Mouse (Mus musculus) forebrain, embryonic 16.5 days (tissue): Measurements from ENCODE around the gene Sostdc1. TPM values are rescaled to one million over a fixed set of nuclear protein-coding genes. Genes with fewer than 3 reads are reported as not detected.

Source experiments
- ATAC-seq: fragments of 200-750 bp; cut with Nextera tagmentation; 2 replicates; pipeline ENCODE4 v1.8.0; 2017; ENCODE audit warnings: mild to moderate bottlenecking, moderate library complexity
- H3K27ac ChIP-seq: fragments of 300-500 bp; sonication (generic); 2 replicates; pipeline ENCODE4 v1.5.1; 2014; ENCODE audit warnings: low read length, control low read depth
- H3K27me3 ChIP-seq: fragments of 300-500 bp; sonication (generic); replicated peaks from 2 replicates; pipeline ENCODE4 v1.6.1; 2014; ENCODE audit warnings: low read length; ENCODE audit not compliant: control insufficient read depth, insufficient read depth
- H3K36me3 ChIP-seq: fragments of 300-500 bp; sonication (generic); 2 replicates; pipeline ENCODE4 v1.6.1; 2014; ENCODE audit not compliant: control insufficient read depth, insufficient read depth
- H3K4me1 ChIP-seq: fragments of 300-500 bp; sonication (generic); replicated peaks from 2 replicates; pipeline ENCODE4 v1.6.1; 2014; ENCODE audit warnings: low read length; ENCODE audit not compliant: control insufficient read depth, insufficient read depth
- H3K4me2 ChIP-seq: fragments of 300-500 bp; sonication (generic); 2 replicates; pipeline ENCODE4 v1.6.1; 2014; ENCODE audit warnings: mild to moderate bottlenecking, low read length, control low read depth
- H3K4me3 ChIP-seq: fragments of 300-500 bp; sonication (generic); replicated peaks from 2 replicates; pipeline ENCODE4 v1.5.1; 2014; ENCODE audit warnings: mild to moderate bottlenecking, low read length, control low read depth
- H3K9ac ChIP-seq: fragments of 300-500 bp; sonication (generic); replicated peaks from 2 replicates; pipeline ENCODE4 v1.6.1; 2014; ENCODE audit warnings: low read depth, low read length, control low read depth
- H3K9me3 ChIP-seq: fragments of 300-500 bp; sonication (generic); 2 replicates; pipeline ENCODE4 v1.6.1; 2016; ENCODE audit warnings: low read length; ENCODE audit not compliant: control insufficient read depth
- WGBS: fragments of 180-500 bp; shearing (Covaris S2); extraction: QIAGEN DNeasy Blood & Tissue Kit; methylation state at CpG from one replicate; pipeline ENCODE4 v1.1.7; 2014; 5-methylcytosine and 5-hydroxymethylcytosine counted together
- polyA plus RNA-seq: library from polyadenylated mRNA; unstranded; fragments of >200 nt; fragmentation: Nextera tagmentation; extraction: Ambion mirVana; gene quantifications from 2 replicates; pipeline ENCODE4 v1.2.1, GENCODE M21; 2015

The Sostdc1 gene
- polyA plus RNA-seq, 1 experiment from 2014 or later, result 9.6 TPM

DNA sequence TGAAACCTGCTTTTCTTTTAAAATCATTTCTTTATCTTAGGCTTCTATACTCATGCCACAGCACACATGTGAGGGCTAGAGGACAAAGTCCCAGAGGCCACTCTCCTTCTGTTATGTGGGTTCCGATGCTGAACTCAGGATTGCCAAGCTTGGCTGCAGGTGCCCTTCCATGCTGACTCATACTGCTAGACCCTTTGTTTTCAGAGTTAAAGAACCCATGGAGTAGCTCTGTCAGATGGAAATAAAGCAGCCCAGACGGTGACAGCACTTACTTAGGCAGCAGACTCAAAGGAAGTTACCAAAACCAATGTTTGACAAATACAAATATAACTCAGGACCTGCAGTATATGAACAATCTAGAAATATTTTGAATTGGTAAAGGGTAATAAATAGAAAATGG, 924 bp upstream of the Sostdc1 start:
- ATAC-seq, result no peak
- H3K27me3 ChIP-seq, result no peaks in the 10 kb centered on the region
- 10% methylated on average over 2 of the region's 2 CpGs for WGBS

DNA sequence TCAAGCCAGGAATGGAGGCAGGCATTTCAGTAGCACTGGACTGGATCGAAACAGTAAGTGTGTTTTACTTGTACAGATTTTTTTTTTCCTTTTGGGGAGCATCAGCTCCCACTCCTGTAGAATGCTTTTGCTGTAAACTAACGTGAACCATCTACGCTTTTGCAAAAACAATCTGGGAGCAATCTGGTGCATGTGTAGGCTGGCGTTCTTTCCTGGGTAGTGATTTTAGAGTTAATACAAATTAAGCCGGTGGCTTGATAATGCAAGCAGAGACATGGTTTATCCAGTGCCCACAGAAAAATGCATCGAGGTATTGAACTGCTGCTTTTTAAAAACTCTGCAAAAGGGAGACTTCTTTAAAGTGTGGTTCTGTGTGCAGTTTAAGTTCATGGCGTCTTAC, 507 bp downstream of the Sostdc1 start:
- Histone ChIP-seq H3K4me3 (peak overlapping the region; percentile 29), H3K9ac (peak overlapping the region; percentile 32; the same call in 1 of the 2 replicates)

More for the DNA sequence above, 924 bp upstream of the Sostdc1 start:
- H3K36me3 ChIP-seq, result no peaks in the 10 kb centered on the region
- no peak overlapping the region for H3K27ac ChIP-seq
- no peak overlapping the region for H3K4me3 ChIP-seq
- H3K4me1 ChIP-seq, result peaks cover 19% of the 10 kb centered on the region
- no peaks in the 10 kb centered on the region for H3K9me3 ChIP-seq
- no peak overlapping the region for H3K9ac ChIP-seq
- no peak overlapping the region for H3K4me2 ChIP-seq

DNA sequence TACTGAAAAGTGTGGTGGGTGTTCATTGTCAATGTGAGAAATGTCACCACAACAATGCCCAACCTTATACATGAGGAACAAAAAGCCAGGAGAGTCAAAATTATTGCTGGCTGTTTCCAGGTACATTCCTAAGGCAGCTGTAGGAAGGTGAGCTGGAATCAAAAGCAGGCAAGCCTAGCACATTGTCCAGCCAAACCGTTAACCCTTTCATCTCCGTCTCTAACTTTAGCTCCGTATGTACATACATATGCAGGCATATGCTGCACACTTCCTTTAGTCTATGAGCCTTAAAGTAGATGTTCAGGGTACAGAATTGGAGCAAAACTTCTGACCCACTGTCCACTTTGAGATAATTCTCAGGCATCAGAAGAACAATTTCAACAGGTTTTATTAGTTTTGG, 1.6 kb downstream of the Sostdc1 start:
- no peaks in the 10 kb centered on the region for H3K36me3 ChIP-seq
- H3K4me1 ChIP-seq, result peaks cover 19% of the 10 kb centered on the region
- no peak overlapping the region for H3K9ac ChIP-seq
- H3K4me3 ChIP-seq, result no peak overlapping the region
- WGBS, result 83% methylated on average over 3 of the region's 3 CpGs
- ATAC-seq, result no peak
- no peak overlapping the region for H3K4me2 ChIP-seq
- no peaks in the 10 kb centered on the region for H3K9me3 ChIP-seq
- H3K27ac ChIP-seq, result no peak overlapping the region
- H3K27me3 ChIP-seq, result 0 out of 2 replicates have a peak, but pooled peaks cover 2% of the 10 kb centered on the region

More for the DNA sequence above, 507 bp downstream of the Sostdc1 start:
- H3K36me3 ChIP-seq, result no peaks in the 10 kb centered on the region
- 29% methylated on average over 7 of the region's 7 CpGs for WGBS
- H3K4me1 ChIP-seq, result peaks cover 19% of the 10 kb centered on the region
- no peaks in the 10 kb centered on the region for H3K9me3 ChIP-seq
- ATAC-seq, result no peak
- H3K27ac ChIP-seq, result 0 out of 2 replicates have a peak overlapping the region, but pooled peaks have one; percentile 18
- 0 out of 2 replicates have a peak, but pooled peaks cover 2% of the 10 kb centered on the region for H3K27me3 ChIP-seq
- H3K4me2 ChIP-seq, result peak overlapping the region; percentile 47

DNA sequence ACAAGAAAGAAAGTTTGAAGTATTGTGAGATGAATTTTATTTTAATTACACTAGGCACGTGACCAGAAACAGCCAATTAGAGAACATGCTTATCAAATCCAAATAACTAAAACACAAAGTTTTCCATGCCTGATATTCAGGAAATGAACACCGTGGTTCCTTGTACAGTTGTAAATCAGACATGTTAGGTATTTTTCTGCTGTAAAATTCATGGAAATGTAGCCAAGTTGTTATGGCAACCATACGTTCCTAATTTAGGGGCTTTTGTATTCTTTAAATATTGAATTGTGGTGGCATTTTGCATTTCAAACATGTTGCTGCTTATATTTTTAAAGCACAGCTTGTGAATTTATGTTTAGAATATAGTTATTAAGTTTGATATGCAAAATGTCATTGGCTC, 2.1 kb downstream of the Sostdc1 start:
- Histone ChIP-seq H3K9ac (no peak overlapping the region), H3K9me3 (no peaks in the 10 kb centered on the region), H3K4me1 (peaks cover 19% of the 10 kb centered on the region), H3K36me3 (no peaks in the 10 kb centered on the region), H3K27me3 (0 out of 2 replicates have a peak, but pooled peaks cover 2% of the 10 kb centered on the region), H3K27ac (no peak overlapping the region), H3K4me3 (no peak overlapping the region), H3K4me2 (no peak overlapping the region)
- 28% methylated on average over 3 of the region's 3 CpGs for WGBS
- no peak for ATAC-seq

DNA sequence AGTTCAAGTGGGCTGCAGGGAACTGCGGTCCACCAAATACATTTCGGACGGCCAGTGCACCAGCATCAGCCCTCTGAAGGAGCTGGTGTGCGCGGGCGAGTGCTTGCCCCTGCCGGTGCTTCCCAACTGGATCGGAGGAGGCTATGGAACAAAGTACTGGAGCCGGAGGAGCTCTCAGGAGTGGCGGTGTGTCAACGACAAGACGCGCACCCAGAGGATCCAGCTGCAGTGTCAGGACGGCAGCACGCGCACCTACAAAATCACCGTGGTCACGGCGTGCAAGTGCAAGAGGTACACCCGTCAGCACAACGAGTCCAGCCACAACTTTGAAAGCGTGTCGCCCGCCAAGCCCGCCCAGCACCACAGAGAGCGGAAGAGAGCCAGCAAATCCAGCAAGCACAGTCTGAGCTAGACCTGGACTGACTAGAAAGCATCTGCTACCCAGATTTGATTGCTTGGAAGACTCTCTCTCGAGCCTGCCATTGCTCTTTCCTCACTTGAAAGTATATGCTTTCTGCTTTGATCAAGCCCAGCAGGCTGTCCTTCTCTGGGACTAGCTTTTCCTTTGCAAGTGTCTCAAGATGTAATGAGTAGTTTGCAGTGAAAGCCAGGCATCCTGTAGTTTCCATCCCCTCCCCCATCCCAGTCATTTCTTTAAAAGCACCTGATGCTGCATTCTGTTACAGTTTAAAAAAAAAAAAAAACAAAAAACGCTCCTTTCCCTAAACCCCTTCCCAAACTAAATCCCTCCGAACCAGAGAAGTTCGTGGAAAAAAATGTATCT, 3.3 kb downstream of the Sostdc1 start:
- peaks cover 19% of the 10 kb centered on the region for H3K4me1 ChIP-seq

DNA sequence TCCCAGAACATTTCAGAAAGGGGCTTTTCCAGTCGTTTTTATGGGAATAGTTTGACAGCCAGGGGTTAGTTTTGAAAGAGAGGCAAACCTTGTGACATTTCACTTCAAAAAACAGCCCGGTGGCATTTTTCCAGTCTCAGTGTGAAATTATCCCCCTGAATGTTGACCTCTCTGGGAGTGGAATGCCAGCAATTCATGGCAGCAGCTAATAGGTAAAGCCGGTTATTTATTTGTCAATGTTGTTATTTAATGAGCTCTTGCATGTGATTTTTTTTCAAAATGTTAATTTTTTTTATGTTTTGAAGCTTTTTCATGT, 3.8 kb downstream of the Sostdc1 start:
- no peak overlapping the region for H3K9ac ChIP-seq
- no peaks in the 10 kb centered on the region for H3K36me3 ChIP-seq
- H3K27me3 ChIP-seq, result 0 out of 2 replicates have a peak, but pooled peaks cover 2% of the 10 kb centered on the region
- H3K4me3 ChIP-seq, result no peak overlapping the region
- H3K9me3 ChIP-seq, result no peaks in the 10 kb centered on the region
- H3K4me2 ChIP-seq, result peak overlapping the region; percentile 88
- H3K27ac ChIP-seq, result no peak overlapping the region
- H3K4me1 ChIP-seq, result peaks cover 19% of the 10 kb centered on the region
- WGBS, result 6% methylated on average over 3 of the region's 3 CpGs
- no peak for ATAC-seq

More for the DNA sequence above, 3.3 kb downstream of the Sostdc1 start:
- ATAC-seq, result peak; percentile 92
- Histone ChIP-seq H3K36me3 (no peaks in the 10 kb centered on the region), H3K9me3 (no peaks in the 10 kb centered on the region), H3K27ac (no peak overlapping the region), H3K4me3 (peak overlapping the region; percentile 51), H3K4me2 (peak overlapping the region; percentile 88), H3K27me3 (0 out of 2 replicates have a peak, but pooled peaks cover 2% of the 10 kb centered on the region), H3K9ac (peak overlapping the region; percentile 57)
- under 1% methylated on average over 30 of the region's 30 CpGs for WGBS

DNA sequence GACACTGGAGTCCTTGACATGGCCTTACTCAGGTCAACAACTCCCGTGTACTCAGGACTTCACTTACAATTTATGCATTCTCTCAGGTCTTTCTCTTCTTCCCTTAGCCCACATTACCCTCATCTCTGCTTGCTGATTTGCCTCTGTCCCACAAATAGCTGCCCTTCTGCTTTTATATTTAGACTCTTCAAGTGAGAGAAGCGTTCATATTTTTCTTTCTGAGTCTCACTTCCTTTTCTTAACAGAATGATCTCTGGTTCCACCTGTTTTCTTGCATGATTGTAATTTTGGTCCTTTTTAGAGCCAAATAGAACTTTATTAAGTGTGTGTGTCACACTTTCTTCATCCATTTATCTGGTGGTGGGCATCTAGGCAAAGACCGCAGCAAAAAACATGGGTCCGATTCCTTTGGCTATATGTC, 12.2 kb downstream of the Sostdc1 start:
- no peaks in the 10 kb centered on the region for H3K36me3 ChIP-seq
- no peak overlapping the region for H3K4me3 ChIP-seq
- no peaks in the 10 kb centered on the region for H3K9me3 ChIP-seq
- H3K27ac ChIP-seq, result no peak overlapping the region
- WGBS, result 85% methylated on average over 4 of the region's 4 CpGs
- no peaks in the 10 kb centered on the region for H3K27me3 ChIP-seq
- no peak for ATAC-seq
- no peak overlapping the region for H3K9ac ChIP-seq
- no peak overlapping the region for H3K4me2 ChIP-seq
- no peaks in the 10 kb centered on the region for H3K4me1 ChIP-seq

DNA sequence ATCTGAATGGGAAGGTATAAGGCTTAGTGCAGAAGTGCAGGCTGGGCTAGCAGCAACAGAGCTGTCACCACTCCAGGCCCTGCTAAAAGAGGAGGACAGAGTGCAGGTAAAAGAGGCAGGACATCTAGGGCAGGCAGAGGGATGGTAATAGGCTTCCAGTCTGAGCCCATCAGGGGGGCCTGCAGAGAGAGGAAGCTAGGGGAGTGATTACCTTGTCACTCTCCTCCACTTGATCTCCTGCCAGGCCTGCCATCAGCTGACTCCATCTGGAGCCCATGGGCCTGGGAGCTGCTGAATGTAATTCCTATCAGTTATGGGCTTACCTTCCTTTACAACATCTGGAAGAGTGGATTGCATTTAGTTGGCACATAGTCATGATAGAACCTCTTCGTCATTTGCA, 18.7 kb downstream of the Sostdc1 start:
- no peak overlapping the region for H3K9ac ChIP-seq
- ATAC-seq, result no peak; the same call in 1 of the 2 replicates
- 78% methylated on average over 1 of the region's 1 CpGs for WGBS

DNA sequence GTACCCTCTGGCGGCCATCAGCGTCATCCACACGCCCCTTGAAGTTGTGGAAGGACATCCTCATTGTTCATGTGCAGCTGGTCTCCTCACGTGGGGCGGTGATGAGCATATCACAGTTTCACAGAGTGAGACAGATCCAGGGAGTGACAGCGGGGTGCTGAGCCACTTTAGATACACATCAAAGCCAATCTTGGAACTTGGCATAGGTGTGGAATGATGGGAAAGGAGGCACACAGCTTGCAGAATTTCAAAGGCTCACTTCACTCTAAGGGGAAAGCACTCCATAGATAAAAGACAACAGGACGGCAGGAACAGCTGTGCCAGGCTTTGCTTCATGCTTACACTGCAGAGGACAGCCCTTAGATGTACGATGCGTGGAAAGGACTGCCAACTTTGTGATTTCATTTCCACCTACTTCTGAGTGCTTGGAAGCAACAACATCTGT, 19.9 kb downstream of the Sostdc1 start:
- no peaks in the 10 kb centered on the region for H3K9me3 ChIP-seq
- H3K4me2 ChIP-seq, result no peak overlapping the region
- H3K36me3 ChIP-seq, result no peaks in the 10 kb centered on the region
- no peaks in the 10 kb centered on the region for H3K4me1 ChIP-seq
- no peaks in the 10 kb centered on the region for H3K27me3 ChIP-seq
- 78% methylated on average over 9 of the region's 9 CpGs for WGBS
- H3K9ac ChIP-seq, result no peak overlapping the region
- ATAC-seq, result no peak; the same call in 1 of the 2 replicates
- no peak overlapping the region for H3K4me3 ChIP-seq
- no peak overlapping the region for H3K27ac ChIP-seq

More for the DNA sequence above, 18.7 kb downstream of the Sostdc1 start:
- Histone ChIP-seq H3K4me2 (no peak overlapping the region), H3K4me3 (no peak overlapping the region), H3K27ac (no peak overlapping the region), H3K36me3 (no peaks in the 10 kb centered on the region), H3K9me3 (no peaks in the 10 kb centered on the region), H3K4me1 (no peaks in the 10 kb centered on the region), H3K27me3 (no peaks in the 10 kb centered on the region)
